Mouse (Mus musculus) cerebral cortex, adult 2 months (tissue): ENCODE data around the gene Dohh.

ENCODE experiments used
- WGBS: fragments of 180-500 bp; shearing (Covaris S2); methylation state at CpG from one replicate; pipeline ENCODE4 v1.1.7; 2018; 5-methylcytosine and 5-hydroxymethylcytosine counted together

Gene Dohh

DNA sequence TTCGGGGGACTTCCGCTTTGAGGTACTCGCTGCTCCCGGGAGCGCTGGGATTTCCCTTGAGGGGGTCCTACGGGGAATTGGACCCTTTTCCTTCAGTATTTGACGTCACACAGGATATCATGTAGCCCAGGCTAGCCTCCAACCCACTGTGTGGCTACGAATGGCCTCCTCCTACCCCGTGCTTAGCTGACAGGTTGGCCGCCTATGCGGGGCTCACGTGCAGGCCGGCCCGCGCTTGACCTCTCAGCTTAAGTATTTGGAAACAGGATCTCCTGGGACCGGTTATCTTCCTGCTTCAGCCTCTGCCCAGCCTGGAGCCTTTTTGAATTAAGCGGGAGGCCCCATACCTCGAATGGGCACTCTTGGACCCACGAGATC, 366 bp downstream of the Dohh start:
- WGBS: under 1% methylated on average over 19 of the region's 19 CpGs

DNA sequence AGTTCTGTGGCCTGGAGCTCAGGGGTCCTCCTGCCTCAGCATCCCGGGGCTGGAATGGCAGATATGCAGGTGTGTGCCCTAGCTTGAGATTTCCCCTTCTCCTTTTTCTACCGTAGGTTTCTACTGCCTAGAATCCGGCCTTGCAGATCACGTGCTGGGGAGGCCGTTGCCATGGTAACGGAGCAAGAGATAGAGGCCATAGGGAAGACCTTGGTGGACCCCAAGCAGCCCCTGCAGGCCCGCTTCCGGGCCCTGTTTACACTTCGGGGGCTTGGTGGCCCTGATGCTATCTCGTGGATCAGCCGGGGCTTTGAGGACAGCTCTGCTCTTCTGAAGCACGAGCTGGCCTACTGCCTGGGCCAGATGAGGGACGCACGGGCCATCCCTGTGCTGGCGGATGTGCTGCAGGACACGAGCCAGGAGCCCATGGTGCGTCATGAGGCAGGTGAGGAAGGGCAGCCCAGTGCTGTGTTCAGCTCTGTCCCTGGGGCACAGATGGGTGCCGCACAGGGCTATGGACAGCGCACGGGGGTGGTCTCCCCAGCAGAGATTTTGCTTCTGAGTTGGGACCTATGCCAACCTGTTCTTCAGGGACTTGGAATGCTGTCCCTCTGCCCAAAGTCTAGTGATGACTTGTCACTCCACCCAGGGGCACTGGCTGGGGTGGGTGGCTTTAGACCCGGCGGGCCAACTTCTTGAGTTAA, 1.5 kb downstream of the Dohh start:
- WGBS: 73% methylated on average over 22 of the region's 22 CpGs

DNA sequence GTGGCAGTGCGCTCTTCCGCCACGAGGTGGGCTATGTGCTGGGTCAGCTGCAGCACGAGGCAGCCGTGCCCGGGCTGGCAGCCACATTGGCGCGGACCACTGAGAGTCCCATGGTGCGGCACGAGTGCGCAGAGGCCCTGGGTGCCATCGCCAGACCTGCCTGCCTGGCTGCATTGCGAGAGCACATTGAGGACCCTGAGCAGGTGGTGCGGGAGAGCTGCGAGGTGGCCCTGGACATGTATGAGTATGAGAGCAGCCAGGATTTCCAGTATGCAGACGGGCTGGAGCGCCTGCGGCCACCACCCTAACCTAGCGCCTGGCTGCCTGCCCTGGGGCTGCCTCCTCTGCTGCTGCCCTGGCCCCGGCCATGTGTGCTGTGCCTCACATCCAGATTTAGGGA, 3.5 kb downstream of the Dohh start:
- WGBS: 89% methylated on average over 20 of the region's 20 CpGs

DNA sequence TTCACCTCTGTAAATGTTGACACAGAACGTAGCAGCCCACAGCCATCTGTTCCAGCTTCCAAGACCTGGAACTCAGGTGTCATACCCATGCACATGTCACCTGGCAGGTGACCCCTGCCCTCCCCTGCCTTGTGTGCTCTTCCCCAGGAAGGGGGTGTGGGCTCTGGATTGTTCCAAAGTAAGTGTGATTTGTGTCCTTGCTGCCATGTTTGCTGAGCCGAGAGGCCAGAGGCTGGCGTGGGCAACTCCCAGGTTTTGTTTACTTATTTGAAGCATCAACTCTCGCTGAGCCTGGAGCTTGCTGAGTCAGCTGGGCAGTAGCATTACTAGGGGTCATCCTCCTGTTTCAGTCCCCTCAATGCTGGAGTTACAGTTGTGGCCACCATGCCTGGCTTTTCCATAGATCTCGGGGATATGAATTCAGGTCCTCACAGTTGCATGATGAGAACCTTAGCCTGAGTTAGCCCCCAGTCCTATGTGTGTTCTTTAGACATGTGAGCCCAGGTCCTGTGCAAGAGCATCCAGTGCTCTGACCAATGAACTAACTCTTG, 4.4 kb downstream of the Dohh start, which contains the start of gene Gm48552:
Gm48552 (plus strand) TSS at position 501 of the 551 bp plus-strand sequence.
- WGBS: 72% methylated on average over 5 of the region's 5 CpGs

DNA sequence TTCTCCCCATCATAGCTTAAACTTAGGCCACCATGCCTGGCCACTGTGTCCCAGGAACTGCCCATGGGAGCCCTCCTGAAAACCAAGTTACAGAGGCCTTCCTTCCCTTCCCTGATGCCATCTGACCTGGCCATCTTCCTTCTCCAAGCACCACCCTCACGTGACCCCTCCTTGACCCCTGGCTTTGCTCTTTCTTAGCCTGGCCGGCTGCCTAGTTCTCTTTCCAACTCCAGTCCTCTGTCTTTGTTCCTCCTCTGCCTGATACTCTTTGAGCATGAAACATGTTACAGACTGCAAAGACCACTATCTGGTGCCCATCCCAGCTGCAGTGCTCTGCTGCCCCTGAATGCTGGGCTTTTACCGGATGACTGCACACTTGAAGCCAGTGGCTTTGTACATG, 5.1 kb downstream of the Dohh start:
- 53% methylated on average over 3 of the region's 3 CpGs for WGBS

DNA sequence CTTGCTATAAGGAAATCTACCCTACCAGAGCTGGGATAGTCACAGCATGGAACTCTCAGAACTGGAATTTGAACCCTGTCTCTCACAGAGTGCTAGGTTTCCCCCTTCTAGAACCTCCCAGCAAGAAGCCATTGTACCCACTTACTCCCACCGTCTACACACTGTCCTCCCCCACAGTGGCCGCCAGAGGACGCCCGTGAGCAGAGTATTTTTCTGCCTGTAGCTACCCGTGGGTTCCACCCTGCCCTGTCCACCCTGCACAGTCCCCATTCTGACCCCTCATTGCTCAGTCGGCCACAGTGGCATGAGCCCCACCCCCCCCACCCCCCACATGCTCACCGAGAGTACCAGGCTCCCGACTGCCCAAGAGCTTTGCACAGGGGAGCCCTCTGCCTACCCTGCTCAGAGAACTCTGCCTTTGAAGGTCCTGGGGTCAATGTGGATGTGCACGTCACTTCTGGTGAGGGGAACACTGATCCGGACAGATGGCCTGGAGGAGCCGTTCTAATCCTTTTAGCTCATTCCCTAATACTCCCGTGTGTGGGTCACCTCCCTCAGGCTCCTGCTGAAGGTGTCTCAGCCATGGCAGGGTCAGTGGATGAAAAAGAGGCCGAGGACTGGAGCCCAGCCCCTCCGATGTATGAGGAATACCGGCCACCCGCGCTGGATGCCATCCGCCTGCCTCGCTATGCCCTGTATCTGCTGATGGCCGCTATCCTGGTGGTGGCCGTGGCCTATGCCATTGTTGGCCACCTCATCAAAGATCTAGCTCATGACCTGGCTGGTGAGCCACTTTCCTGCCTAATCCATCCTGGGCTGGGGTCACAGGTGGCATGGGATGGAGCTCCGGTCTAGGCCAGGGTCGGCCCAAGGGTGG, 5.8 kb downstream of the Dohh start:
- WGBS: 59% methylated on average over 23 of the region's 23 CpGs

DNA sequence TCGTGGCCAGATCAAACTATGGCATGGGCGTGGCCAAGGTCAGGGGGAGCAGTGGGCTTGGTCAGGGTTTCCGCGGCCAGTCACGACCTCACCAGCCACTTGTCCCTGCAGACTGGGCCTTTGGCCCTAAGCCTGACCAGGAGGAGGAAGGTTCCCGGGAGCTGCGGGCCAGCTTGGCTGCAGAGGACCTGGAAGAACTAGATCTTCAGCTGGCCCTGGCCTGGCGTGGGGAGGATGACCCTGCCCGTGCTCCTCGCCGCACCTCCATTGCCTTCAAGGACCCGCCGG, 6.4 kb downstream of the Dohh start:
- WGBS: 92% methylated on average over 13 of the region's 13 CpGs

DNA sequence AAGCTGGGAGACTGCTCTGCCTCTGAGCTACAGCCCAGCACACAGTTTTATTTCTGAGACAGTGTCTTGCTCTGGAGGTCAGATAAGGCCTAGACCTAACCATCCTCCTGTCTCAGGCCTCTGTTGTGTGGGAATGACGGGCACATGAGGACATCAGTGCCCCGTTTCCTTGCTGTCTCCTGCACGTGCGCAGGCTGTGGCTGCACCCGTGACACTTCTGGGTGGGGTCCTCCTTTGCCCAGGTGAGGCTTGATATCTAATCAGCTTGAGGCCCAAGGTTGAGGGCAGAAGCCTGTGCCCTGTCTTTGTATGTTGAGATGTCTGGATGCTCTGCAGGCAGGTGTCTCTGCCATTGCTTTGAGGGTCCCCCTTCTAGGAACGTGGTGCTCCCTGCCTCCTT, 8.0 kb downstream of the Dohh start:
- 87% methylated on average over 6 of the region's 6 CpGs for WGBS

DNA sequence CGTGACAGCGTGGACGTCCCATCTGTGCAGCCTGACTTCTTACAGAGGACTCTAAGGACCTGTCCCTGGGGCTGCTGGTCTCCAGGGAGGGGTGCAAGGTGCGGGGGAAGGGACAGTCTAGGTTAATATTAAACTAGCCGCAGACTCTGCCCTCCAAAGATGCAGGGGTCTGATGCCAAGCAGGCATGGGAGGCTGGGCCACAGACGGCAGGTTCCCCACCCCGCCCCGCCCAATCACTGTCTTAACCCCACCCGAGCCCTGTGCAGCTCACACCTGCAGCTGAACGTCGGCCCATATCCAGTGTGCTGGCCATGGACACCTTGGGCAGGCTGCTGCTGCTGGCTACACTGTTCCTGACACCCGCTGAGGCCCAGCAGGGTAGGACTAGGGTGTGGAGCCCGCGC, 8.6 kb downstream of the Dohh start, which contains the start of gene Smim24:
Smim24 (plus strand) TSS at position 271 of the 405 bp plus-strand sequence.
- 67% methylated on average over 14 of the region's 14 CpGs for WGBS

DNA sequence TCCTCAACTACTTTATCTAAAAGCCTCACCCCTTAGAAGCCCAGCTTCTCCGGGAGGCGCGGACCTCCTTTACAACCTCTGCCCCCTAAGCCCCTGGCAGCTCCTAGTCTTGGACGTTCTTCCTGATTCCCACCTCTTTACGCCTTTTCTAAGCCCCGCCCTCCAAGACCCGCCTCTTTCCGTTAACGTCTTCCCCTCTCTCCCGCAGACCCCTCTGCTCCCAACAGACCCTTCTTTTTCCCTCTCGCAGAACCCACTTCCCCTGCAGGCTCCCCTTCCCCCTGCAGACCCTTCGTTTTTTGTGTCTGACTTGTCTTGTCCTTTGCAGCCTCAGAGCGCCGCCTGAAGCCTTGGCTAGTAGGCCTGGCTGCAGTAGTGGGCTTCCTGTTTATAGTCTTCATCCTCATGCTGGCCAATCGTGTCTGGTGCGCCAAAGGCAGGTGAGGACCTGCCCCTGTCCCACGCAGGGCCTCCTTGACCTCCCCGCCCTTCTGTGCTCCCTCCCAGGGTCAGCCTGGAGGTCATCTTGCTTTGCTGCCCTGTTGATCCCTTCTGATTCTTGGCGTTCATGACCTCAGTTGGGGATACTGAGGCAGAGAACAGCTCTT, 9.3 kb downstream of the Dohh start:
- 17% methylated on average over 19 of the region's 19 CpGs for WGBS

DNA sequence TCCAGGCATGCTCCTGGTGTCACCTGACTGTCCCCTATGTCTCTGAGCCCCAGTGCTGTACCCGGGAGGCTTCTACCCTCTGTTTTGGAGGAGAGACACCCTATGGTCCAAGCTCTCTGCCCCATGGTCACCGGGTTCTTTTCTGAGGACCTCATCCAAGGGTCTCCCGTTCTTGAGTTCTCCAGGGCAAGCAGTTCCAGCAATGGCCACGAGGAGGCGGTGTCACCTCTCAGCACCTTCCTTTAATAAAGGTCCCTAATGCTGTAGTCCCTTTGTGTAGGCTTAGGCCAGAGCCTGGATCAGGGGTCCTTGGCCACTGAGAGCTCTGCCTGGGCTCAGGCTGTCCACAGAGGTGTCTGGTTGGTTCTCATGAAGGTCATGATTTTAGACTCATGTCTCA, 10.9 kb downstream of the Dohh start:
- 19% methylated on average over 5 of the region's 5 CpGs for WGBS

DNA sequence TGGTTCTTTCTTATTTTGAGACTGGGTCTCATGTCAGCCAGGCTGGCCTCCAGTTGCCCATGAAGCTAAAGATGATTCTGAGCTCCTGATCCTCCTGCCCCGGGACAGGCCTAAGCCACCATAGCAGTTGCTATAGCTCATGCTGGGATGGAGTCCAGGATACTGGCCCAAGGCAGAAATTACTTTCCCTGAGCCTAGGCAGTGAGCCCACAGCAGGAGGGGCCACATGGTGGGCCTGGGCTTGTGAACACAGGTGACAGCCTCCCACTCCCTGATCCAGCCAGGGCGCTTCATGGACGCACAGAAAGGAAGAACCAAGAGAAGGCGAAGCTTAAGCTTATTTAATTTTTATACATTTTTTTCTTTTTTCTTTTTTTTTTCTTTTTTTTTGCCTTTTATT, 11.6 kb downstream of the Dohh start:
- WGBS: 70% methylated on average over 4 of the region's 4 CpGs

DNA sequence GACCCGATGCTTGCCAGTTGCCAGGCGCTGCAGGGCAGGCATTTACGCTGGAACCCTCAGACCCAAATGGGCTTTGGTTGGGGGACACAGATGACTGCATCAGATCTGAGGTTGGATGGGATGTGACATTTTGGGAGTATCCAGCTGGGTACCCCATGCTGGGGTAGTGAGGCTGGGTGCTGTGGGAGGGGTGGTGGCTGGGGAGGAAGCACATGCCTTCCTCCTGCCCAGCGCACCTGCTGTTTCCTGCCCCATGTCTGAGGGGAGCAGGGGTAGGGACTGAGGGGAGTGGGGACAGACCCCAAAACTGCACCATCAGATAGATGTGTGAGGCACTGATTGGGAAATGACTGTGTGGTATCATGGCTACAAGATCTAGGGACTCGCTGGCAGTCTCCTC, 12.5 kb downstream of the Dohh start:
- WGBS: 72% methylated on average over 5 of the region's 5 CpGs

DNA sequence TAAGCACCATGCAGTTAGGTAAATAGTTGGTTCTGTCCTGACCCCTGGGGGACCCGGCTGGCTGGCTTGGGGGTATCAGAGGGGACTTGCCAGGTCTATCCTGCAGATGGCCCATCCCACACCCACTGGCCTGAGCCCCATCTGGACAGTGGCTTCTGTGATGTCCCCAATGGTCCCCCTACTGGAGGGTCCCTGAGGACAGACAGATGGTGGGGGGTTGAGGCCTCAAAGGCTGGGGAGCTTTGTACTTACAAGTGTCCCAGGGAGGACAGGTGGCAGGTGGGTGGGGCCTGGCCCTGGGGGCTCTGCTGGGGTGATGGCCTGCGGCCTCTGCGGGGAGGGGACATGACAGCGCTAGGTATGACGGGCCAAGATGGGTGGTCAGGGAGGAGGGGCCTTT, 15.1 kb downstream of the Dohh start:
- 84% methylated on average over 5 of the region's 5 CpGs for WGBS

DNA sequence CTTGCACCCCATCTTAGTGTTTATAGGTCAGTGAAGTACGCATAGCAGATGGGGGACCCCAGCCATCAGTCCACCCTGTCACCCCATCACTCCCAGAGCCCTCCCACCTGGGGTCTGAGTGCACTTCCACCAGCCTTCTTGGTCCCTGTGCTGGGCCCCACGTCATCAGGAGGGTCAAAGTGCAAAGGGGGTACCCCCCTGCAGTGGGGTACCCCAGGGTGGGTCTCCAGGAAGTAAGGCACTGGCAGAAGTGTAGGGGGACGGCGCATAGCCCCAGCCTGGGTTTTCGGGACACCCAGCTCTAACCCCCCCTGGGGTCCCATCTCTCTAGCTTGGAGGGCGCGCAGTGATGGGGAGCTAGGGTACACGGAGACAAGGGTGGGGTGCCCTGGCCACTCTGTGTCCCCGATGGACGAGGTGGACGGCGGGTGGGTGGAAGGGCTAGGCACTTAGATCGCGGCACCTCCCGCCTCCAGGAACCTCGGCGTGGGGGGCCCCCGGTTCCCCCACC, 15.6 kb downstream of the Dohh start:
- 82% methylated on average over 18 of the region's 18 CpGs for WGBS

DNA sequence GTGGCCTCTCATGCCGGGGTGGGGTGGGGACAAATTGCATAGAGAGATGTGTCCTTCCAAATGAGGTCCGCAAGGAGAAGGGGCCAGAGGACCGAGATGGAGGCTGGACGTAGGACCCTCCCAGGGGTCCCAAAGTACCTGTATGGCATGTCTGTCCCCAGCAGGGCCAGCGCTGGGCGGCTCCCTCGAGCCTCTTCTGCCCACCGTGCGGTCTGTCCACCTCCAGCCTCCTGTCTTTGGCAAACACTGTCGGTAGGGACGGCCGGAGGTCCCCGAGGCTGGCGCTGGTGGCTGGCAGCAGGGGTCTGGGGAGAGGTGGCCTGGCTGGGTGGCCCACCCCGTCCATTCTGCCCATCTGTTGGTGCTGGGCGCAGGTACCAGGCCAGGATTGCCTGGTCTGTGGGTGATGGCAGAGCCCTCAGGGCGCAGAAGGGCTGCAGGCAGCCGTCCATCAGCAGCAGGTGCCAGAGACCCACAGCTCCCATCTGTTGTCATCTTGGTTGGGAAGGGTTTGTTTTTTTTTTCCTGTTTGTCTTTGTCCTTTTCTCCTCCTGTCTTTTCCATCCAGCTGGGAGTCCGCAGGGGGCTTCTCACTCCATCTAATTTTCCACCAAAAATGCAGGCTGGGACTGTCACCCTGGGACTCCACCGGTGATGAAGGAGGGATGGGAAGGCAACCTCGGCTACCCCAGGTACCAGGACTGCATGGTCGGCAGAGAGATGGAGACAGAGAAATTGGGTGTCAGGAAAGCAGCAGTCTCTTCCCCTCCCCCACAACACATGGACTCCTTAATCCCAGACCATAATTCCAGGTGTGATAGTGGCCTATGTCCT, 16.4 kb downstream of the Dohh start:
- 56% methylated on average over 22 of the region's 22 CpGs for WGBS

DNA sequence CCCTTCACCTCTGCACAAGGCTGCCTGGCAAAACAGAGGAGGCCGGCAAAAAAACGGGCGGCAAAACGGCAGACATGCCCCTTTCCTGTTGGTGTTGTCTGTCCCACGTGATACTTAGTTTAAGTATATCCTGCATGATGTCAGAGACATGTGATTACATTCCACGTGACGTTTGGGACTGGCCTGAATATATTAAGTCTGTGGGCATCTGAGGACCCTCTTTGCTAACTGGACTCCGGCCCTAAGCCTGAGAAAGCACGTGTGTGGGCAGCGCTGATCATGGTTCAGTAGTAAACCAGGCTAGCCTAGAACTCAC, 16.9 kb downstream of the Dohh start:
- 29% methylated on average over 10 of the region's 10 CpGs for WGBS

DNA sequence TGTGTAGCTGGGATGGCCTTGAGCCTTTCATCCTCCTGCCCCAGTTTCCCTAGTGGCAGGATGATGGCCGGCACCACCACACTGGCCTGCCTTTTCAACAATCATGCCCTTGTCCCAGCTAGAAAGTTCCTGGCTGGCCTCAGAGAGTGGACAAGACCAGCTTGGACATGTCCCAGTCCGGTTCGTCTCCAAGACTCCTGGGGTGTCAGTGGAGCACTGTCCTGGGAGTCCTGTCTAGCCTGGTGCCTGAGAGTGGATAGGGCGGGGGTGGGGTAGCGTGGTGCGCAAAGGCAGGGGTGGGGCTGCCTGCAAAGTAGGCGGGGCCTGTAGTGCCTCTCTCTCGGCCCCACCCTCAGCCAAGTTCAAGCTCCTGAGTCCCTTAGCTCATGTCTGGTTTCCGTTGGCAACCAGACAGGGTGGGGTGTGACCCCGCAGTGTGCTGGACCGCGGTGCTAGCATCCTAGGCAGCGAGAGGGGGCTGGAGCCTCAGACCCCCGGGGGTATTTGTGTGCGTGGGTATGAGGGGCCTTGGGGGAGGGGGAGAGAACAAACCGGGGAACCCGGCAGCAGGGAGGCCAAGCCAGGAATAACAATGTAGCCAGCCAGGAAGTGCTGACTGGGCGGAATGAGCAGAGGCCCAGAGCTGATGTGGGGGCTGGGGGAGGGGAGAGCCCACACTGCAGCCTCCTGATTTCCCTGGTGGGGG, 17.4 kb downstream of the Dohh start:
- WGBS: 12% methylated on average over 18 of the region's 18 CpGs

DNA sequence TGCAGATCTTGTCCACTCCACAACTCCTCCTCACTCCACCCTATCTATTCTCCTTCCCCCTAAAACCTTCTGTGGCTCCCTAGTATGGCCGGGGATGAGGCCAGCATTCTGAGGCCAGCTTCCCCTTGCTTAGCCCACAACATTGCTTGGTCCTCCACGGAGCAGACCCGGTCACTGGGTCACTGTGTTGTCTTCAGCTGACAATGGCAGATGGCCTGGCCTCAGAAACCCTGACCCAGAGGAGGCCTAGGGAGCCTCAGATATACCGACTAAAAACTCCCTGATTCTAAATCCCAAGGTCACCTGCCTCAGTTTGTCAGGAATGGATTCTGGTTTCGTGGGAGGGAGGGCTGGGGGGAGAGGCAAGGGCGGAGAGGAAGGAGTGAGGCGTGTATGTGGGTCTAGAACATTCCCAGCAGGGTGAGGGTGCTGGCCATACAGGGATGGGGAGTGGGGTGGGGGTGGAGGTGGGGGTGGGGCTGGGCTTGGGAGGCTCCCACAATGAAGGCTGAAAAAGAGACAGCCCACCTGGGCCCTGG, 18.1 kb downstream of the Dohh start:
- whole genome bisulfite sequencing: 23% methylated on average over 7 of the region's 7 CpGs

DNA sequence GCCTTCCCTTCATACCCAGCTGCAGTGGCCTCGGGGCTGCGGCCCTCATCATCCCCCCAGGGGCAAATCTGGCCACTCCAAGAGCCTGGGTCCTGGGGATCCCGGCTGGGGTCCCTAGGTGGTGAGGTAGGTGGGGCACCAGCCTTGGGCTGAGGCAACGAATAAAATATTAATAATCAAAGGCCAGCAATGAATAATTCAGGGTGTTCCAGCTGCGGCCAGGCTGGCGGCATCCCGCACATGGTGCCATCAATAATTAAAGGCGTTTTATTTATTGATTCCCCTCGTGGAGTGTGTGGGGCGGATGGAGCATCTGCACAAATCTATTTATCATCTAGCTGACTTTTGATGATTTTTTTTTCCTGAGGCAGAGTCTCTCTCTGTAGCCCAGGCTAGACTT, 19.3 kb downstream of the Dohh start:
- WGBS: 76% methylated on average over 10 of the region's 10 CpGs

DNA sequence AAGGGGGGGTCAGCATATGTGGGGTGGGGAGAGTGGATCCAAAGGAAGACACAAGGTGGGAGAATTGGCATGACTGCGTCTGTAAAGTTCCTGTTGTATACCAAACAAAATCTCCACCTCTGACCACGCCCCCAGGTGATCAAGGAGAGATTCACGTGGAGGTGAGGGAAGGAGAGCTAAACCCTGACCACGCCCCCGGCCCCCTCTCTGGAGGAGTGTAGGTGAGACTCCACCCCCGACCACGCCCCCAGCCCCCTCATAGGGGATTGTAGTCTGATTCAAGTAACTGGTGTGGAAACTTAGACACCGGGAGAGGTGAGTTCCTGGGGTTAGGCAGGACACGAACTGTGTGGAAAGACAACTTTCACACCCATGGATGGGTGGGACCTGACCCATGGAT, 19.9 kb downstream of the Dohh start:
- WGBS: 42% methylated on average over 9 of the region's 9 CpGs
